Mouse (Mus musculus): ENCODE data around the gene Cdc14a.

Gene Cdc14a

DNA sequence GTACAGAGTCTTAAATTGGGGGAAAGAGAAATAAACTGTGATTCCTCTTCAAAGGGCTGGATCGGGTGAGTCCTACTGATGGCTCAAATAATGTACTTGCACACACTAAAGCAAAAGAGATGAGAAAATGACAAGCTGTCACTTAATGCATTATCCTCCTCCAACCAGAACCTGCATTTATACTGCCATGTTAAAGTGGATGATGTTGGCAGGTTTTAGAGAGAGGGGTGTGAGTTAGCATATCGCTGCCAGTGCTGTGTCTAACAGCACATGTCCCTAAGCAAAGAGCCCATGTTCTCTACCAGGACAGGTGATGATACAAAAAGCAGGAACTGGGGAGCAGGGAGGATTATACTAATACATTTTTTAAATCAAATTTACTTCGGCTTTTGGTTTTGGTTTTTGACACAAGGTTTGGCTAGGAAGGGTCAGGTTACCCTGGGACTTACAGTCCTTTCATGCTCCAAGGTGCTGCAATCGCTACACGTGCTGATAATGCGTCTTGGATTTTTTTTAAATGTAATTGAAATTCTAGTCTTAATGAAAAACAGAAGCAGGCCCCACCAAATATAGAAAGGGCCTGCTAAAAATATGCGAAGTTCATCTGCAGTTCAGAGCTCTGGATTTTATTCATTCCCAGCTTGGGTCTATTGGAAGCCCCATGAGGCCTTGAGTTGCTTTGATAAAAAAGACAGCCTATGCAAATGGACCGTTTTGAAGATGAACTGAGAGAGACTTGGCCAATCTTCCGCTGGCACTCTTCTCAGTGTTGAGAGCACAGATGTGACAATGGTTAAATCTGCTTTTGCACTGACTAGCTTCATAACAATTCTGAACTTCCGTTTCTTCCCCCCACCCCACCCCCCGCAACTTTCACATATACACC is 195.2 kb downstream of the Cdc14a start:
- POLR2A ChIA-PET, result no interaction called here

DNA sequence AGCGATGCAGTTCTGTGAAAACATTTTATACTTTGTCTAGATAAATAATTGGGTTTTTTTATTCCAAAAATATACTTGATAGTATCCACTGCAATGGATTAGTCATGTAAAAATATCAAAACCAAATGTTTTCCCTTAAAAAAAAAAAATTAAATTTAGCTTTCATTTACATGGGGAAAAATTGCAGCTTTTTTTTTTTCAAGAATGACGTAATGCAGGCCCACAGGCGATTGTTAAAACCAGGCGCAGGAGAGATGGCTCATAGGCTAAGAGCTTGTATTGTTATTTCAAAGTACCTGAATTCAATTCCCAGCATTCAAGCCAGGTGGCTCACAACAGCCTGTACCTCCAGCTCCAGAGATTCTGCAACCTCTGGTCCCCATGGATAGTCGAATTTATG is 196.4 kb downstream of the Cdc14a start:
- ChIA-PET CTCF (no interaction called here), POLR2A (interaction anchor here in 1 of 4 experiments (0.8 kb wide), 1 partner anchor 265 kb away, joined by 3 read pairs; no protein-coding TSS in a partner anchor)

More for the DNA sequence above, 195.2 kb downstream of the Cdc14a start:
- CTCF ChIA-PET, result interaction anchor here in 1 of 4 experiments (0.6 kb wide), 2 partner anchors 718 to 876 kb away, joined by 3 to 4 read pairs; no protein-coding TSS in a partner anchor

DNA sequence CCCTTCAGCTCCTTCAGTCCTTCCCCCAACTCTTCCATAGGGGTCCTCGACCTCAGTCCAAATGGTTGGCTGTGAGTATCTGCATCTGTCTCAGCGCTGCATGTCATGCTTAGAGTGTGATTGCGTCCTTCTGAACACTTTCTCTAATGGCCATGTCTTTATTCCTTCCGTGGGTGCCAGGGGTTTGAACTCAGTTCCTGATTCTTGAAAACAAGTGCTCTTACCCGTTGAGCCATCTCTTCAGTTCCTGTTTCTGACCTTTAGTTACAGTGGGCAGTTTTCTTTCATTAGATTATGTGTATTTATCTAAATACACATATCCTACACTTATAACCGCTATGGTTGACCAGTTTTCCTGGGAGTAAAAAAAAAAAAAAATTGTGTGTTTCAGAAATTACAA is 196.9 kb downstream of the Cdc14a start:
- CTCF ChIA-PET, result no interaction called here

More for the DNA sequence above, 196.9 kb downstream of the Cdc14a start:
- POLR2A ChIA-PET, result no interaction called here

Data from embryonic stem cell, embryonic (primary cell).